Mouse (Mus musculus) spleen, adult 12 weeks (tissue): ENCODE data around the gene Fuk.
A peak's percentile ranks its signal among the peaks of the same experiment; 100 is the strongest.
"Not testable (repeated sequence)": the region's sequence is repeated elsewhere in the genome, so short reads cannot be mapped to it uniquely, and the experiment has no call there.

Source experiments
- DNase-seq: peaks from one replicate; pipeline ENCODE4 v3.0.0; 2022; ENCODE audit warnings: low spot score

Fuk gene

DNA sequence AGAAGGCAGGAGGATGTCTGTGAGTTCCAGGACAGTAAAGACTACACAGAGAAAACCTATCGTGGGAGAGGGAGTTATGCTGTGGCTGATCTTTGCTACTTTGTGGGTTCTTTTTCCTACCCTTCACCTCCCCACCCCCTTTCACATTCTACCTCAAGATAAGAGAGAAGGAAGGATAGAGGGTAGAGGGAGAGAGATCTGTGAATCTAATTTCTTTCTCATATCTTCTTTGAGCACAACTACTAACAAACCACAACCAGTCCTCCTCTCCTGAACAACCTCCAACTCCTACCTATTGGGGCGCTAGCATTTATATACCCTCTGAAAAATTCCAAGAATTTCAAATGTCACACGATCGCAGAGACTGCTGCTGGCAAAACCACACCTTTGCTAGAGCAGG is 24.4 kb downstream of the Fuk start:
- DNase-seq, result no peak

GRCm38 (mm10) chr8:110870501-110870900 is 31.8 kb downstream of the Fuk start:
- DNase-seq, result no peak

GRCm38 (mm10) chr8:110861347-110862025 is 40.8 kb downstream of the Fuk start:
- not testable (repeated sequence) for DNase-seq

DNA sequence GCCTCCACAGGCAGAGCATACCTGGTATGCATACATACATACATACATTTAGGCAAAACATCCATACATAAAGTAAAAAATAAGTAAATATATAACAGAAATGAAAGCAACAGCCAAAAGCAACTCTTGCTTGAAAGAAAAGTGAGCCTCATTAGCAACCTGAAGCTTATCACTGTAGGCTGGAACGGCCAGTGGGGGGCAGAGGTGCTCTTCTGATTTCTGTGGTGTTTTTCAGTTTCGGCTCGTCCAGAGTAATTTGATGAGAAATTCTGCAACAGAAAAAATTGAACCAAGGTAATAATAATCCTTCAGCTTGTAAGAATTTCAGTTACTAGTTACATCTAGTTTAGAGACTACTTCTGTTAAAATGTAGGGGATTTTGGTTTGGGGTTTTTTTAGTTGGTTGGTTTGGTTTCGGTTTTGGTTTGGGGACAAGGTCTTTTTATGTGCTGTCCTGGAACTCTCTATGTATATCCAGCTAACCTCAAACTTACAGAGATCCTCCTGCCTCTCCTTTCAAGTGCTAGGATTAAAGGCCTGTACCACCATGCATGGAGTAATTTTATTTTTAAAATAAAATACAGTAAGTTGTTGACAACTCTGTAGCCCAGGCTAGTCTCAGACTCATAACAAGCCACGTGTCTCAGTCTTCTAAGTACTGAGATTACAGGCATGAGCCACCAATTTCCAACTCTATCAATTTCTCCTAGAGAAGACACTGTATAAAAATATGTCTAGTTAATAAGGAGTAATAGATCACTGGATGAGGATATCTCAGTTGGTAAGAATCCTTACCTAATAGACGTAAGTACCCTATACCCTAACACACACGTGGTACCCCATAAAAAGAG is 42.4 kb downstream of the Fuk start:
- peak; percentile 34 for DNase-seq

DNA sequence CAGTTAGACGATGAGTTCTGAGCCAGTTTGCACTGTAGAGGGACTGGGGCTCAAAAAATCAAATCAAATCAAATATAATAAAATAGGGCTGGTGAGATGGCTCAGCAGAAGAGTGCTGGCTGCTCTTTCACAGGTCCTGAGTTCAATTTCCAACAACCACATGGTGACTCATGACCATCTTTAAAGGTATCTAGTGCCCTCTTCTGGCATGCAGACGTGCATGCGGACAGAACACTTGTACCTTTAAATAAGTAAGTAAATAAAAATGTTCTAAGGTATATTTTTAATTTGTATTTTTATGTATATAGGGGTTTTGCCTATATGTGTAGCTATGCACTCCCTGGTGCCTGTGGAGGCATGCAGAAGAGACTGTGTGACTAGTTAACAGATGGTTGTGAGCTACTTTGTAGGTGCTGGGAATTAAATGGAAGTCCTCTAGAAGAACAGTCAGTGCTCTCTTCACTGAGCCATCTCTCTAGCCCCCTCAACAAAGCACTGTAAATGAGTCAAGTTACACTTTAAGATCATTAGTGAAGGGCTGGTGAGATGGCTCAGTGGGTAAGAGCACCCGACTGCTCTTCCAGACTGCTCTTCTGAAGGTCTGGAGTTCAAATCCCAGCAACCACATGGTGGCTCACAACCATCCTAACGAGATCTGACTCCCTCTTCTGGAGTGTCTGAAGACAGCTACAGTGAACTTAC is 45.4 kb downstream of the Fuk start:
- DNase-seq, result no peak

GRCm38 (mm10) chr8:110856073-110856472 is 46.2 kb downstream of the Fuk start:
- not testable (repeated sequence) for DNase-seq

- no peak for DNase-seq
Measured at GRCm38 (mm10) chr8:110851186-110851585, 51.1 kb downstream of the Fuk start.

DNA sequence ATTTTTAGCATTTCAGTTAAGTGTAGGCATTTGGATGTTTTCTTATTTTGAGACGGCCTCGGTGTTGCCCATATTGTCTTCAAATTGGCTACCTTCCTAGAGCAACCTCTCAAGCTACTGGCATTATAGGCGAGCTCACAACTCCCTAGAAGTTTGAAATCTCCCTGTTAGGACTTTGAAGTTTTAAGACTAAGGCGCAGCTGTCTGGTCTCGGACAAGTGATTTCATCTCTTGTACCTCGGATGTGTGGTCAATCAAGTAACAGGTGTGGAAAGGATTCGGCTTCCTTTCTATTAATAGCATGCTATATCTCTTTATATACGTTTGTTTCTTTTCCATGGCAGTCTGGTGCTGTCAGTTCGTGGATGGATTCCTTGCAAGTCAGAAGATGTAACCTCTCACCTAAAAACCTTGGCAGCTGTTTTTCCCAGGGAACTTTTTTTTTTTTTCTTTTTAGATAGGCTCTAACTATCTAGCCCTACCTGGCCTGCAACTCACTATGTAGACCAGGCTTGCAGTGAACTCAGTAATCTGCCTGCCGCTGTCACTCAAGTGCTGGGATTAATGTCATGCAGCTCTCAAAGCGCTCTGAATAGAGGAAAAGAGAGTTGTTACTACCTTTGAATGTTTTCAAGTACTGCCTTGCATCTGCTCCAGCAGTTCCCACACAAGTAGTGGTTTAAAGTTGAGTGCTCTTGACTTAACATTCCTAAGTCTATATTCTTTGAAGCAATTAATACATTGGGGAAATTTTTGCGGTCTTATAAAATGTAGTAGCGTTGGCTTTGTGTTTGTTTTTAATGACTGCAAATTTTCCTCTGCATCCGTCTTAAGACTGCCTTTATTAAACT is 54.4 kb downstream of the Fuk start:
- no peak for DNase-seq

DNA sequence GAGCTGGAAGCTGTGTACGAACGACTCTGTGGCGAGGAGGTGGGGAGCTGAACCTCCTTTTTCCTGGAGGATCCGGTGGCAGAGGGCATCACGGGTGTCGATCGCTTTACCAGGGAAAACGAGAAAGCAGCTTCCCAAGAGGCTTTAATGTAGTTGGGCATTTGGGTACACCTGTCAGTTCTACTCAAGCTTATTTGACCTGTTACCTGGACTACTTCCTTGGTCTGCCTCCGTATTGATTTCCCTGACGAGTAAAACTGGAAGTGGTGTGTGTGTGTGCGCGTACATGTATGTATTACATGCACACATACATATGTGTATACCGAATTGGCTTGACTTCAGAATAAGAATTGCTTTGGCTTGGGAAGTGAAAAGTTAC is 55.1 kb downstream of the Fuk start:
- DNase-seq, result no peak

DNA sequence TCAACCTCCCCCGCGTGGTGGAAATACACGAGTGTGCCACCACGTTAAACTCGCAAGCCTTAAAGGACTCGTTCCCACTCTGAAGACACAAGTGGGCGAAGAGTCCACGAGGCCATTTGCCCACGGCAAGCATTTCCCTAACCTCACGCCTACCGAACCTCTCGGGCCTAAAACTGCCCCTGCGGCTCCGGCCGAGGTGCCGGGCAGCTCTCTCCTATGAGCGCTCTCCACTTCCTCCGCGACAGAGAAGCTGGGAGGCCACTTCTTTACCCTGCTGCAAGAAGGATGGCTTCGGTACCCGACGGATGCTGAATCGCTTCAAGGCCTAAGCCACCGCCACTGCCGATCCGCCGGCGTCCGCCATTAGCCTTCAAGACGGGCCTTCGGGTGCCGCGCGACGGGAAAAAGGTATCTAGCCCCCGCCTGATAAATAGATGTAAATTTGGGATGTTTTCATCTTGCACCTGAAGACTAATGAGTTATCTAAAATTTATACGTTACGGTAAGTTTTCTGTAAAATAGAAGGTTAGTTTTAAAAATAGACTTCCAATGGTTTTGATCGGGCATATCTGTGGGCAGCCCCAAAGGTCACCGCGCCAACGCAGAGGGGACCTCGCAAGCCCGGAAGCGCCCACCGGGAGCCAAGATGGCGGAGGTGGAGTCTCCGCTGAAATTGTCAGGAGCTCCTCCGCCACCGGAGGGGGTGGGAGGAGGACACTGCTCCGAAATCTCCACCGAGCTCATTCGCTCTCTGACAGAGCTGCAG is 55.7 kb downstream of the Fuk start, which contains the start of the genes Cog4 and Sf3b3:
Gene Cog4, plus strand, starts transcription at position 196 of the 766 bp plus-strand sequence.
Gene Sf3b3, minus strand, starts transcription at position 383 of the 766 bp plus-strand sequence.
- DNase-seq, result peak; percentile 81

GRCm38 (mm10) chr8:110845821-110846404 is 56.4 kb downstream of the Fuk start:
- DNase-seq, result peak; percentile 19

GRCm38 (mm10) chr8:110844941-110845340 is 57.3 kb downstream of the Fuk start:
- no peak for DNase-seq

DNA sequence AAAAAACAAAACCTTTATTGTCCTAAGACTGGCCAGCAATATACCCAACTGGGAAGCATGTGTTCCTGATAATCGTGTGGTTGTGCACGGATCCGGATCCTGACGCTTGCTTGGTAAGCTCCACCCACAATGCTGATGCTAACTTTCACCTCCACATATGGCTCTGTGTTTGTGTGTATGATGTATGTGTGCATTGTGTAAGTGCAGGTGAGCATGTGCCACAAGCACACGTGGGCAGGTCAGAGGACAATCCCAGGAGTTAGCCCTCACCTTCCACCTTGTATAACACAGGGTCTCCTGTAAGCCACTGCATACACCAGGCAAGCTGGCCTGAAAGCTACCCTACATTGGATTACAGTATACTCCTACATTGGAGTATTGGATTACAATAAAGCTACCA is 59.1 kb downstream of the Fuk start:
- no peak for DNase-seq

DNA sequence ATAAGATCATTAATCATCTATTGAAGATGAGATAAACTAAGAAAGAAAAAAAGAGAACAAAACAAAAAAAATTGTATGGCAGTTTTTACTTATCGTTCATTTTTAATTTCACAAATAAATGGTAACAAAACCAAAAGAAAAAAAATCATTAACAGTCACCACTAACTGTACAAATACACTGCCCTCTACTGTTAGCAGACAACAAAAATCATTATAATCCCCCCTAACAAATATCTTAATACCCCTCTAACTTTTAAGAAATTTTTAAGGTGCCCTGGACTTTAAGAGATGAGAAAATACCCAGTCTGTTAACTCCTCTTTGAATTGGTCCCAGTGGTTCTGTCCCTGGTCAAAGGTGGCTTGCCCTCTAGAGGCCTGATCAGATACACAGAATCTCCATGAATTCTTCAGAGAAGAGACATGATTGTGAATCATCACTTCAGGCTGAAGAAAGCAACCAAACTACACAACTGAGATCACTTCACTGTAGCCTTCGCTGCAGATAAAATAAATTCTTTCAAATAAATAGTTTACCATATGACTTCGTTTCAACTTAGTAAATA is 60.2 kb downstream of the Fuk start:
- no peak for DNase-seq
